Mouse (Mus musculus): Measurements from ENCODE around the gene Lhcgr. TPM values are rescaled to one million over a fixed set of nuclear protein-coding genes. Genes with fewer than 3 reads are reported as not detected.

The Lhcgr gene
- polyA plus RNA-seq, 1 experiment from 2014 or later: 4.1 TPM

- no peaks in the 10 kb centered on the region for H3K36me3 ChIP-seq (replicated peaks; ENCODE audit: control insufficient read depth, insufficient read depth)
- no peaks in the 10 kb centered on the region for H3K27me3 ChIP-seq (ENCODE audit: control insufficient read depth, insufficient read depth, low read length)
- ATAC-seq (ENCODE audit: low FRiP score) (no peak), DNase-seq (ENCODE audit: low spot score) (no peak)
- H3K9me3 ChIP-seq (ENCODE audit: control insufficient read depth, low read length): no peaks in the 10 kb centered on the region
- H3K9ac ChIP-seq: no peak overlapping the region
- 77% methylated on average over 4 of the region's 4 CpGs for WGBS
- no peaks in the 10 kb centered on the region for H3K4me1 ChIP-seq (replicated peaks; ENCODE audit: control insufficient read depth, insufficient read depth, low read length)
- H3K4me2 ChIP-seq (replicated peaks): no peak overlapping the region
- no peak overlapping the region for H3K4me3 ChIP-seq (replicated peaks; ENCODE audit: low read length)
- H3K27ac ChIP-seq: no peak overlapping the region
Measured at GRCm38 (mm10) chr17:88786385-88786784, 5.4 kb downstream of the Lhcgr start.

- Histone ChIP-seq H3K4me3 (replicated peaks; ENCODE audit: low read length) (no peak overlapping the region), H3K4me2 (replicated peaks) (no peak overlapping the region), H3K9ac (no peak overlapping the region), H3K36me3 (replicated peaks; ENCODE audit: control insufficient read depth, insufficient read depth) (no peaks in the 10 kb centered on the region), H3K27ac (no peak overlapping the region), H3K4me1 (replicated peaks; ENCODE audit: control insufficient read depth, insufficient read depth, low read length) (peaks cover 4% of the 10 kb centered on the region), H3K9me3 (ENCODE audit: control insufficient read depth, low read length) (no peaks in the 10 kb centered on the region), H3K27me3 (ENCODE audit: control insufficient read depth, insufficient read depth, low read length) (no peaks in the 10 kb centered on the region)
- DNase-seq (ENCODE audit: low spot score) (no peak), ATAC-seq (ENCODE audit: low FRiP score) (no peak)
- 37% methylated on average over 3 of the region's 3 CpGs for WGBS
Measured at GRCm38 (mm10) chr17:88779148-88779547, 12.6 kb downstream of the Lhcgr start.

- peaks cover 11% of the 10 kb centered on the region for H3K4me1 ChIP-seq (replicated peaks; ENCODE audit: control insufficient read depth, insufficient read depth, low read length)
- no peak overlapping the region for H3K4me2 ChIP-seq (replicated peaks)
- H3K4me3 ChIP-seq (replicated peaks; ENCODE audit: low read length): no peak overlapping the region
- whole genome bisulfite sequencing: 22% methylated on average over 9 of the region's 9 CpGs
- H3K27me3 ChIP-seq (ENCODE audit: control insufficient read depth, insufficient read depth, low read length): no peaks in the 10 kb centered on the region
- peak; percentile 42 for DNase-seq (ENCODE audit: low spot score)
- ATAC-seq (ENCODE audit: low FRiP score): peak; percentile 46; the same call in 1 of the 2 replicates
- H3K27ac ChIP-seq: peak overlapping the region; percentile 75
- H3K36me3 ChIP-seq (replicated peaks; ENCODE audit: control insufficient read depth, insufficient read depth): no peaks in the 10 kb centered on the region
- H3K9ac ChIP-seq: no peak overlapping the region
- no peaks in the 10 kb centered on the region for H3K9me3 ChIP-seq (ENCODE audit: control insufficient read depth, low read length)
Measured at GRCm38 (mm10) chr17:88774103-88774526, 17.7 kb downstream of the Lhcgr start.

GRCm38 (mm10) chr17:88770081-88770480 lies 21.7 kb downstream of the Lhcgr start:
- Histone ChIP-seq H3K9ac (no peak overlapping the region), H3K4me2 (replicated peaks) (no peak overlapping the region), H3K4me3 (replicated peaks; ENCODE audit: low read length) (no peak overlapping the region), H3K36me3 (replicated peaks; ENCODE audit: control insufficient read depth, insufficient read depth) (no peaks in the 10 kb centered on the region), H3K4me1 (replicated peaks; ENCODE audit: control insufficient read depth, insufficient read depth, low read length) (peaks cover 11% of the 10 kb centered on the region), H3K27ac (peak overlapping the region; percentile 36), H3K9me3 (ENCODE audit: control insufficient read depth, low read length) (no peaks in the 10 kb centered on the region), H3K27me3 (ENCODE audit: control insufficient read depth, insufficient read depth, low read length) (no peaks in the 10 kb centered on the region)
- 69% methylated on average over 7 of the region's 7 CpGs for WGBS
- ATAC-seq (ENCODE audit: low FRiP score): no peak
- no peak for DNase-seq (ENCODE audit: low spot score)

GRCm38 (mm10) chr17:88769283-88769859 lies 22.4 kb downstream of the Lhcgr start:
- no peaks in the 10 kb centered on the region for H3K9me3 ChIP-seq (ENCODE audit: control insufficient read depth, low read length)
- H3K36me3 ChIP-seq (replicated peaks; ENCODE audit: control insufficient read depth, insufficient read depth): no peaks in the 10 kb centered on the region
- 0 out of 2 replicates have a peak overlapping the region, but pooled peaks have one; percentile 36 for H3K27ac ChIP-seq
- H3K4me2 ChIP-seq (replicated peaks): no peak overlapping the region
- H3K9ac ChIP-seq: no peak overlapping the region
- DNase-seq (ENCODE audit: low spot score) (peak; percentile 57), ATAC-seq (ENCODE audit: low FRiP score) (peak; percentile 61)
- 33% methylated on average over 2 of the region's 2 CpGs for WGBS
- H3K4me3 ChIP-seq (replicated peaks; ENCODE audit: low read length): no peak overlapping the region
- H3K4me1 ChIP-seq (replicated peaks; ENCODE audit: control insufficient read depth, insufficient read depth, low read length): peaks cover 9% of the 10 kb centered on the region
- H3K27me3 ChIP-seq (ENCODE audit: control insufficient read depth, insufficient read depth, low read length): no peaks in the 10 kb centered on the region

- no peaks in the 10 kb centered on the region; the same call in 1 of the 2 replicates for H3K4me1 ChIP-seq (replicated peaks; ENCODE audit: control insufficient read depth, insufficient read depth, low read length)
- no peaks in the 10 kb centered on the region for H3K27me3 ChIP-seq (ENCODE audit: control insufficient read depth, insufficient read depth, low read length)
- no peak overlapping the region for H3K4me2 ChIP-seq (replicated peaks)
- DNase-seq (ENCODE audit: low spot score): no peak
- WGBS: 92% methylated on average over 6 of the region's 6 CpGs
- H3K36me3 ChIP-seq (replicated peaks; ENCODE audit: control insufficient read depth, insufficient read depth): no peaks in the 10 kb centered on the region
- H3K9ac ChIP-seq: no peak overlapping the region
- no peak for ATAC-seq (ENCODE audit: low FRiP score)
- H3K27ac ChIP-seq: no peak overlapping the region
- H3K9me3 ChIP-seq (ENCODE audit: control insufficient read depth, low read length): no peaks in the 10 kb centered on the region
- no peak overlapping the region for H3K4me3 ChIP-seq (replicated peaks; ENCODE audit: low read length)
Measured at GRCm38 (mm10) chr17:88766857-88767256, 24.9 kb downstream of the Lhcgr start.

- no peaks in the 10 kb centered on the region for H3K9me3 ChIP-seq (ENCODE audit: control insufficient read depth, low read length)
- ATAC-seq (ENCODE audit: low FRiP score) (peak; percentile 89), DNase-seq (ENCODE audit: low spot score) (peak; percentile 42)
- 0 out of 2 replicates have a peak overlapping the region, but pooled peaks have one; percentile 14 for H3K27ac ChIP-seq
- WGBS: 16% methylated on average over 3 of the region's 3 CpGs
- no peaks in the 10 kb centered on the region for H3K27me3 ChIP-seq (ENCODE audit: control insufficient read depth, insufficient read depth, low read length)
- H3K4me1 ChIP-seq (replicated peaks; ENCODE audit: control insufficient read depth, insufficient read depth, low read length): no peaks in the 10 kb centered on the region; the same call in 1 of the 2 replicates
- H3K4me3 ChIP-seq (replicated peaks; ENCODE audit: low read length): no peak overlapping the region
- no peak overlapping the region for H3K4me2 ChIP-seq (replicated peaks)
- no peak overlapping the region for H3K9ac ChIP-seq
- no peaks in the 10 kb centered on the region for H3K36me3 ChIP-seq (replicated peaks; ENCODE audit: control insufficient read depth, insufficient read depth)
Measured at GRCm38 (mm10) chr17:88764136-88764485, 27.7 kb downstream of the Lhcgr start.

- Histone ChIP-seq H3K9me3 (ENCODE audit: control insufficient read depth, low read length) (no peaks in the 10 kb centered on the region), H3K27me3 (ENCODE audit: control insufficient read depth, insufficient read depth, low read length) (no peaks in the 10 kb centered on the region), H3K27ac (no peak overlapping the region), H3K4me3 (replicated peaks; ENCODE audit: low read length) (no peak overlapping the region), H3K4me2 (replicated peaks) (no peak overlapping the region), H3K36me3 (replicated peaks; ENCODE audit: control insufficient read depth, insufficient read depth) (no peaks in the 10 kb centered on the region), H3K9ac (no peak overlapping the region), H3K4me1 (replicated peaks; ENCODE audit: control insufficient read depth, insufficient read depth, low read length) (no peaks in the 10 kb centered on the region; the same call in 1 of the 2 replicates)
- ATAC-seq (ENCODE audit: low FRiP score) (peak; percentile 67), DNase-seq (ENCODE audit: low spot score) (no peak)
- 16% methylated on average over 5 of the region's 5 CpGs for WGBS
Measured at GRCm38 (mm10) chr17:88763396-88764135, 28.2 kb downstream of the Lhcgr start.

- Histone ChIP-seq H3K4me3 (replicated peaks; ENCODE audit: low read length) (no peak overlapping the region), H3K9ac (no peak overlapping the region), H3K4me2 (replicated peaks) (0 out of 2 replicates have a peak overlapping the region, but pooled peaks have one; percentile 4), H3K4me1 (replicated peaks; ENCODE audit: control insufficient read depth, insufficient read depth, low read length) (peaks cover 22% of the 10 kb centered on the region), H3K9me3 (ENCODE audit: control insufficient read depth, low read length) (no peaks in the 10 kb centered on the region), H3K27ac (no peak overlapping the region), H3K27me3 (ENCODE audit: control insufficient read depth, insufficient read depth, low read length) (no peaks in the 10 kb centered on the region), H3K36me3 (replicated peaks; ENCODE audit: control insufficient read depth, insufficient read depth) (no peaks in the 10 kb centered on the region)
- DNase-seq (ENCODE audit: low spot score): peak; percentile 63
- peak; percentile 65 for ATAC-seq (ENCODE audit: low FRiP score)
- 8% methylated on average over 9 of the region's 9 CpGs for WGBS
Measured at GRCm38 (mm10) chr17:88758003-88758437, 33.8 kb downstream of the Lhcgr start.

Data from hindbrain, embryonic 14.5 days (tissue).